Mouse (Mus musculus) telencephalon, adult 2 months (tissue): ENCODE data around the gene Tm4sf5.

Experiments used
- DNase-seq: peaks from one replicate; pipeline ENCODE4 v3.0.0-alpha.2; 2011; ENCODE audit warnings: low read depth, low spot score

Tm4sf5 gene

GRCm38 (mm10) chr11:70541415-70541814, 36.4 kb downstream of the Tm4sf5 start:
- DNase-seq = no peak

GRCm38 (mm10) chr11:70544496-70544895, 39.5 kb downstream of the Tm4sf5 start:
- no peak for DNase-seq

GRCm38 (mm10) chr11:70551526-70551925, 46.5 kb downstream of the Tm4sf5 start:
- DNase-seq = no peak

- DNase-seq = no peak
Measured at GRCm38 (mm10) chr11:70553940-70554339, 48.9 kb downstream of the Tm4sf5 start.

GRCm38 (mm10) chr11:70557545-70557944, 52.5 kb downstream of the Tm4sf5 start:
- no peak for DNase-seq
